Mouse (Mus musculus) neural tube, embryonic 14.5 days (tissue): ENCODE data around the gene Rnase13. TPM values are rescaled to one million over a fixed set of nuclear protein-coding genes. Genes with fewer than 3 reads are reported as not detected.

Experiments used
- ATAC-seq: fragments of 200-750 bp; cut with Nextera tagmentation; 2 replicates; pipeline ENCODE4 v1.8.0; 2017; ENCODE audit warnings: low read depth, mild to moderate bottlenecking, moderate TSS enrichment, moderate library complexity
- H3K27ac ChIP-seq: fragments of 300-500 bp; sonication (generic); 2 replicates; pipeline ENCODE4 v1.5.1; 2014; ENCODE audit warnings: low read depth, mild to moderate bottlenecking, control low read depth, low read length, moderate library complexity, mixed read lengths
- H3K27me3 ChIP-seq: fragments of 300-500 bp; sonication (generic); 2 replicates; pipeline ENCODE4 v1.6.1; 2014; ENCODE audit warnings: low read length; ENCODE audit not compliant: control insufficient read depth, insufficient read depth
- H3K36me3 ChIP-seq: fragments of 300-500 bp; sonication (generic); 2 replicates; pipeline ENCODE4 v1.6.1; 2014; ENCODE audit warnings: low read length, mixed read lengths; ENCODE audit not compliant: control insufficient read depth, insufficient read depth
- H3K4me1 ChIP-seq: fragments of 300-500 bp; sonication (generic); 2 replicates; pipeline ENCODE4 v1.6.1; 2014; ENCODE audit warnings: low read length; ENCODE audit not compliant: control insufficient read depth, insufficient read depth
- H3K4me2 ChIP-seq: fragments of 300-500 bp; sonication (generic); 2 replicates; pipeline ENCODE4 v1.6.1; 2014; ENCODE audit warnings: mild to moderate bottlenecking, low read depth, low read length, control low read depth
- H3K4me3 ChIP-seq: fragments of 300-500 bp; sonication (generic); 2 replicates; pipeline ENCODE4 v1.5.1; 2014; ENCODE audit warnings: low read depth, low read length, control low read depth, mixed read lengths
- H3K9ac ChIP-seq: fragments of 300-500 bp; sonication (generic); replicated peaks from 2 replicates; pipeline ENCODE4 v1.6.1; 2014; ENCODE audit warnings: low read depth, mild to moderate bottlenecking, control low read depth, low read length, mixed read lengths
- H3K9me3 ChIP-seq: fragments of 300-500 bp; sonication (generic); 2 replicates; pipeline ENCODE4 v1.6.1; 2016; ENCODE audit warnings: low read length; ENCODE audit not compliant: control insufficient read depth
- WGBS: fragments of 180-500 bp; shearing (Covaris S2); extraction: QIAGEN DNeasy Blood & Tissue Kit; methylation state at CpG from one replicate; pipeline ENCODE4 v1.1.7; 2014; 5-methylcytosine and 5-hydroxymethylcytosine counted together
- polyA plus RNA-seq: library from polyadenylated mRNA; unstranded; fragments of >200 nt; fragmentation: Nextera tagmentation; extraction: Ambion mirVana; gene quantifications from 2 replicates; pipeline ENCODE4 v1.2.1, GENCODE M21; 2014

Rnase13 gene
- not detected in 2 replicates for polyA plus RNA-seq

GRCm38 (mm10) chr14:51922571-51922865 is at the start of gene Rnase13:
Rnase13 (minus strand) TSS chr14:51922773.
- Histone ChIP-seq H3K4me2 (no peak within 1 kb of the TSS), H3K9ac (no peak within 1 kb of the TSS), H3K27me3 (no peaks in the 10 kb centered on the region), H3K36me3 (no peaks in the 10 kb centered on the region), H3K9me3 (no peaks in the 10 kb centered on the region), H3K4me3 (no peak within 1 kb of the TSS), H3K27ac (no peak within 1 kb of the TSS), H3K4me1 (no peaks in the 10 kb centered on the region)
- ATAC-seq: no peak
- 75% methylated on average over 7 of the region's 7 CpGs for WGBS

GRCm38 (mm10) chr14:51967400-51967799 is 44.8 kb upstream of the Rnase13 start:
- Histone ChIP-seq H3K4me2 (no peak overlapping the region), H3K4me1 (no peaks in the 10 kb centered on the region)
- 88% methylated on average over 3 of the region's 3 CpGs for WGBS

GRCm38 (mm10) chr14:51960316-51960715 is 37.7 kb upstream of the Rnase13 start:
- no peak overlapping the region for H3K27ac ChIP-seq
- no peaks in the 10 kb centered on the region for H3K27me3 ChIP-seq
- 93% methylated on average over 2 of the region's 2 CpGs for WGBS
- H3K36me3 ChIP-seq: no peaks in the 10 kb centered on the region
- no peak overlapping the region for H3K9ac ChIP-seq
- H3K4me1 ChIP-seq: no peaks in the 10 kb centered on the region
- H3K4me2 ChIP-seq: no peak overlapping the region
- no peak for ATAC-seq
- no peaks in the 10 kb centered on the region for H3K9me3 ChIP-seq
- H3K4me3 ChIP-seq: no peak overlapping the region

More at GRCm38 (mm10) chr14:51967400-51967799, 44.8 kb upstream of the Rnase13 start:
- Histone ChIP-seq H3K36me3 (no peaks in the 10 kb centered on the region), H3K4me3 (no peak overlapping the region), H3K9ac (no peak overlapping the region), H3K27me3 (no peaks in the 10 kb centered on the region), H3K27ac (no peak overlapping the region), H3K9me3 (no peaks in the 10 kb centered on the region)
- no peak for ATAC-seq

- no peak for ATAC-seq
- H3K27me3 ChIP-seq: no peaks in the 10 kb centered on the region
Measured at GRCm38 (mm10) chr14:51943336-51943735, 20.8 kb upstream of the Rnase13 start.

GRCm38 (mm10) chr14:51942236-51942635 is 19.7 kb upstream of the Rnase13 start:
- Histone ChIP-seq H3K4me2 (no peak overlapping the region), H3K9me3 (no peaks in the 10 kb centered on the region), H3K4me1 (no peaks in the 10 kb centered on the region), H3K27me3 (no peaks in the 10 kb centered on the region), H3K9ac (no peak overlapping the region), H3K36me3 (no peaks in the 10 kb centered on the region), H3K27ac (no peak overlapping the region), H3K4me3 (no peak overlapping the region)
- WGBS: 69% methylated on average over 7 of the region's 7 CpGs
- no peak for ATAC-seq

More at GRCm38 (mm10) chr14:51943336-51943735, 20.8 kb upstream of the Rnase13 start:
- H3K4me1 ChIP-seq: no peaks in the 10 kb centered on the region
- WGBS: 86% methylated on average over 6 of the region's 6 CpGs
- H3K4me3 ChIP-seq: no peak overlapping the region
- H3K9ac ChIP-seq: no peak overlapping the region
- H3K27ac ChIP-seq: no peak overlapping the region
- no peak overlapping the region for H3K4me2 ChIP-seq
- H3K36me3 ChIP-seq: no peaks in the 10 kb centered on the region
- H3K9me3 ChIP-seq: no peaks in the 10 kb centered on the region

- Histone ChIP-seq H3K4me2 (no peak overlapping the region), H3K27ac (no peak overlapping the region), H3K4me1 (no peaks in the 10 kb centered on the region), H3K27me3 (no peaks in the 10 kb centered on the region), H3K4me3 (no peak overlapping the region), H3K9me3 (no peaks in the 10 kb centered on the region), H3K36me3 (no peaks in the 10 kb centered on the region), H3K9ac (no peak overlapping the region)
- WGBS: 50% methylated on average over 9 of the region's 9 CpGs
- no peak for ATAC-seq
Measured at GRCm38 (mm10) chr14:51941577-51941976, 19.0 kb upstream of the Rnase13 start.

GRCm38 (mm10) chr14:51940944-51941560 is 18.5 kb upstream of the Rnase13 start:
- Histone ChIP-seq H3K9me3 (no peaks in the 10 kb centered on the region), H3K4me2 (no peak overlapping the region), H3K36me3 (no peaks in the 10 kb centered on the region), H3K4me3 (no peak overlapping the region), H3K4me1 (no peaks in the 10 kb centered on the region), H3K27me3 (no peaks in the 10 kb centered on the region), H3K9ac (no peak overlapping the region), H3K27ac (no peak overlapping the region)
- ATAC-seq: no peak
- 28% methylated on average over 8 of the region's 8 CpGs for WGBS

- Histone ChIP-seq H3K27me3 (no peaks in the 10 kb centered on the region), H3K27ac (no peak overlapping the region), H3K4me1 (no peaks in the 10 kb centered on the region), H3K36me3 (no peaks in the 10 kb centered on the region), H3K4me3 (no peak overlapping the region), H3K4me2 (no peak overlapping the region), H3K9me3 (no peaks in the 10 kb centered on the region), H3K9ac (no peak overlapping the region)
- WGBS: 90% methylated on average over 9 of the region's 9 CpGs
- no peak for ATAC-seq
Measured at GRCm38 (mm10) chr14:51939005-51939404, 16.4 kb upstream of the Rnase13 start.

GRCm38 (mm10) chr14:51932092-51933020 is 9.8 kb upstream of the Rnase13 start:
- H3K4me1 ChIP-seq: no peaks in the 10 kb centered on the region
- 81% methylated on average over 10 of the region's 10 CpGs for WGBS
- no peak for ATAC-seq

More at GRCm38 (mm10) chr14:51932092-51933020, 9.8 kb upstream of the Rnase13 start:
- no peak overlapping the region for H3K4me3 ChIP-seq
- no peaks in the 10 kb centered on the region for H3K36me3 ChIP-seq
- no peaks in the 10 kb centered on the region for H3K27me3 ChIP-seq
- H3K27ac ChIP-seq: no peak overlapping the region
- H3K4me2 ChIP-seq: no peak overlapping the region
- H3K9ac ChIP-seq: no peak overlapping the region
- no peaks in the 10 kb centered on the region for H3K9me3 ChIP-seq
